Mouse (Mus musculus): ENCODE results near the gene Tenm4.

GRCm38 (mm10) chr7:96801368-96801767 lies 630.3 kb downstream of the Tenm4 start:
- TF ChIP-seq CTCF (IDR thresholded peaks at IDR 0.05; ENCODE audit: low read depth, low read length): no peak
- no peak for TF ChIP-seq POLR2A (IDR thresholded peaks at IDR 0.05; ENCODE audit: extremely low read depth, insufficient read depth, low read length)

All from liver, adult 2 months (tissue).